Mouse (Mus musculus): ENCODE results near the gene Igf1r.

The Igf1r gene

GRCm38 (mm10) chr7:68225427-68226054, 272.9 kb downstream of the Igf1r start:
- peak; percentile 36 for DNase-seq (ENCODE audit: low read depth, low spot score)

- no peak for DNase-seq (ENCODE audit: low read depth, low spot score)
Measured at GRCm38 (mm10) chr7:68227021-68227420, 274.4 kb downstream of the Igf1r start.

GRCm38 (mm10) chr7:68227621-68228020, 275.0 kb downstream of the Igf1r start:
- no peak for DNase-seq (ENCODE audit: low read depth, low spot score)

GRCm38 (mm10) chr7:68228491-68228890, 275.9 kb downstream of the Igf1r start:
- no peak for DNase-seq (ENCODE audit: low read depth, low spot score)

DNA sequence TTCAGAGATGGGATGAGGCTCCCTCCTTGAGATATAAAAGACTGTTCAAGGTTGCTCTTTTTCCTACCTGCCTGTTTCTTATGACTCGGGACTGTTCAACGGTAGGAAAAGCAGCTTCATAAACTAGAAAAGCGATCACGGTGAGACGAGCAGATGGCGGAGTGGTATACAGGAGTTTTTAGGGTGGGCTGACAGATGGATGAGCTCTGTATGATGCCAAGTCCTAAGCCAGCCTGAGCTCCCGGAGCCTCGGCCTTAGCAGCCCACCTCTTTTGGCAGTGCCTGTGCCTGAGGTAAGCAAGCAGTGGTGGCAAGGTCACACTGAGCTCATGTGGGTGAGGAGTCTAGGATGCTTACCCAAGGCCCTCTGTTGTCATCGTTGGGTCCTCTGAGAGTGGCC, 278.2 kb downstream of the Igf1r start:
- DNase-seq (ENCODE audit: low read depth, low spot score), result no peak

DNA sequence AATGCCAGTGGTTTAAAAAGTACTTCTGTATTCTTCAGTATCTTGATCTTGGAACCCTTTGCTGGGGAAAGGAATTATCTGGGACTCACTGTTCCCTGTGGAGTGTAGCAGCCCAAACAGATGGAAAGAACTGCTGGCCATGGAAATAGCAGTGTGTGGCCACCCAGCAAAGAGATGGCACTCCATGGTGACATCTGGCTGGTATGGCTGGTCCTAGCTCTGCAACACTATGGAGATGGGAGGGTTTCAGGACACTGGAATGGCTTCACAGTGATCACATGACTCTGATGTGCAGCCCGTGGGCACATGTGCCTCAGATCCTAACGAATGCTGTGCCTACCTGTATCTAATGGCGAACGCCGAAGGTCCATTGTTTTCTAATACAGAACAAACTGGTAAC, 279.9 kb downstream of the Igf1r start:
- no peak for DNase-seq (ENCODE audit: low read depth, low spot score)

DNA sequence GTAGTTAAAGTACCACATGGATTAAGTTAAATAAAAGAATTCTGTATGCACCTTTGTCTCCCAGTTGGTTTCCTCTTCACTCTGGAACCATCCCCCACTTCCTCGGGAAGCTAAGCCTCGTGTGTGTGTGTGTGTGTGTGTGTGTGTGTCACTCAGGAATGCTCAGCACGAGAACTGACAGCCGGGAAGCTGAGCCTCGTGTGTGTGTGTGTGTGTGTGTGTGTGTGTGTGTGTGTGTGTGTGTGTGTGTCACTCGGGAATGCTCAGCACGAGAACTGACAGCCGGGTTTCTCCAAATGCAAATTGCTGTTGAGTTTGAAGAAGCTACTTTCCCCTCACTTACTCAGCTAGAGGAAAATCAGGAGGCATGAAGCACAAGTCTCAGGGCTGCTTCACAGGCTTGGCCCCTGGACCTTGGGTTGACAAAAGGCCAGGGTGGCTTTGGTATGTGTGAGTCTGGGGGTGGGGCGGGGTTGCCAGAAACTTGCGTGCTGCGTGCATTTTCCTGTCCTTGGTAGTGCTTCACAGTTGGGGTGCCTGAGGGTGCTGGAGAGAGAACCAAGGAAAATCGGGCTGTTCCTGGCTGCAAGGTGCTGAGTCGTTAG, 281.1 kb downstream of the Igf1r start:
- no peak for DNase-seq (ENCODE audit: low read depth, low spot score)

GRCm38 (mm10) chr7:68236817-68237216, 284.2 kb downstream of the Igf1r start:
- no peak for DNase-seq (ENCODE audit: low read depth, low spot score)

DNA sequence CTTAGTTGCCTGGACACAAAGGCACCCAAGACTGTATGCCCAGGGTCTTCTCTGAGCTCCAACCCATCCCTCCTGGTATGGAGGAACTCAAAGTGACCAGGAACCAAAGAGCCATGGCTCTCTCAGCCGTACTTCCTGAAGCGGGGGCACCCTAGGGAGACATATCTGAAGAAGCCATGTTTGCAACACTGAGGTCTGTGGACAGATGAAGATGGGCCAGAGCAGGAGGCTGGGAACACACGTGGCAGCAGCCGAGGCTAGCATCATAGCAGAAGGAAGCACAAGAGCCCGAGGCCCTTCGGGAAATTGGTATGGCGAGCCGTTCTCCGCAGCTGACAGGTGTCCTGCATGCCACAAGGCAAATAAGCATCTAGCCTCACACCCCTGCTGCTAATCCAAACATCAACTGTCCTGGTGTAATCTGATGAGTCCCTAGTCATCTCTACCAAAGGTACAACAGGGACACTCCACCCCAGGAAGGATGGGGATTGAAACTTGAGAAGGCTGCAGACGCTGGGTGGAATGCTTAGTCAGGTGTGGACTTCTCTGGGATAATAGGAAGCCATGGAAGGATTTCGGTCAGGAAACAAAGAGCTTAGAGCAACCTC, 286.7 kb downstream of the Igf1r start:
- DNase-seq (ENCODE audit: low read depth, low spot score), result no peak

GRCm38 (mm10) chr7:68241205-68241604, 288.6 kb downstream of the Igf1r start:
- no peak for DNase-seq (ENCODE audit: low read depth, low spot score)

DNA sequence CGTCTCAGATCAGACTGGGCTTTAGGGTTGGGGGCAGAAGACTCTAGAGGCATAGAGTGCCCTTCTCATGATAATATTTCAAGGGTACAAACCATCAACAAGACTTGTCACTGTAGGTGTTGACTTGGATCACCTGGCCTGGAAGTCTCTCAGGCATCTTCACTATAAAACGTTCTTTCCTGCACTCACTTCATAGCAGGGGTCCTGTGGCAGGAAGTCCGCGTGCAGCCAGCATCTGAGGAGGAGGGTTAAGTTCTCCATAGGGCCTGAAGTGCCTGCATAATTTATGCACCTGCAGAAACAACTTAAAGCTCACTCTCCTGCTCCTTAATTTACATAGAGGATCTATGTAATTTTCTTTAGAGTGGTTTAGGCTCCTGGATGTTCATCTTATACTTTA, 293.1 kb downstream of the Igf1r start:
- DNase-seq (ENCODE audit: low read depth, low spot score), result no peak

GRCm38 (mm10) chr7:68246249-68246648, 293.6 kb downstream of the Igf1r start:
- no peak for DNase-seq (ENCODE audit: low read depth, low spot score)

- DNase-seq (ENCODE audit: low read depth, low spot score), result peak; percentile 82
Measured at GRCm38 (mm10) chr7:68250411-68250810, 297.8 kb downstream of the Igf1r start.

DNA sequence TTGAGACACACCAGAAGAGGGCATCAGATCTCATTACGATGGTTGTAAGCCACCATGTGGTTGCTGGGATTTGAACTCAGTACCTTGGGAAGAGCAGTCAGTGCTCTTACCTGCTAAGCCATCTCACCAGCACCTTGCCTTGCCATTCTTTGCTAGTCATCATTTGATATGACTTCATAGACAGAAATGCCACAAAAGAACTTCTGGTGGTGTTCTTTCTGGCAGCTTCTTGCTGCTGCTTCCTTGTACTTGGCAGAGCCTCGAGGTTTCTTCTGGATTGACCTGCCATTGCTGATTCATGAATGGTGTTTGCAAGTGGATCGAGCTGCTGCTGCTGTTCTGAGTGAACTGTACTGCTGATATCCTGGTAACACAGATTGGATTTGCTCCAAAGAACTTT, 298.3 kb downstream of the Igf1r start:
- DNase-seq (ENCODE audit: low read depth, low spot score), result peak; percentile 29

GRCm38 (mm10) chr7:68257767-68258166, 305.1 kb downstream of the Igf1r start:
- DNase-seq (ENCODE audit: low read depth, low spot score), result peak; percentile 27

GRCm38 (mm10) chr7:68258326-68259150, 305.9 kb downstream of the Igf1r start:
- no peak for DNase-seq (ENCODE audit: low read depth, low spot score)

DNA sequence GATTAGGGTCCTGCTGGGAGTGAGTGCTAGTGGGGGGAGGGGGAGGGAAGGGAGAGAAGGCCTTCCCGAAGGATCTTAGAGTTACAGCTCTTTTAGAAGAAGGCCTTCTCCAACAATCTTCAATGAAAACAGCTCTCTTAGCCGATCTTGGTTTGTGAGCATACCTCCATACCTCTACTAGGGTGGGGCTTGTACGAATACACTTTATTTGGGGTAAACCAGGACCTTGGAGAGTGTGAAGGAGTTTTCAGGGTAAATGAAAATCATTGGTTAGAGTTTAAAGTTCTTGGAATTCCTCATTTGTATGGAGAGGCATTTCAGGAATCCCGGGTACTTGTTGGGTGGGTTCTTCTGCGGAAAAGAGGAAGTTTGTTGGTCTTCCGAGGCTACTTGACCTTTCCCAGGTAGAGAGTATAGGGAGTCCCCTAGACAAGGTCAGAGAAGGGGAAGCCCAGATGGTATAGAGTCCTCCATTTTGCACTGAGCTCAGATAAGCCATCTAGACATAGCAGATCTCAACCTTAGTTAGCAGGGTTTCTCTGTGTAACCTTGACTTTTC, 307.0 kb downstream of the Igf1r start:
- DNase-seq (ENCODE audit: low read depth, low spot score), result no peak

DNA sequence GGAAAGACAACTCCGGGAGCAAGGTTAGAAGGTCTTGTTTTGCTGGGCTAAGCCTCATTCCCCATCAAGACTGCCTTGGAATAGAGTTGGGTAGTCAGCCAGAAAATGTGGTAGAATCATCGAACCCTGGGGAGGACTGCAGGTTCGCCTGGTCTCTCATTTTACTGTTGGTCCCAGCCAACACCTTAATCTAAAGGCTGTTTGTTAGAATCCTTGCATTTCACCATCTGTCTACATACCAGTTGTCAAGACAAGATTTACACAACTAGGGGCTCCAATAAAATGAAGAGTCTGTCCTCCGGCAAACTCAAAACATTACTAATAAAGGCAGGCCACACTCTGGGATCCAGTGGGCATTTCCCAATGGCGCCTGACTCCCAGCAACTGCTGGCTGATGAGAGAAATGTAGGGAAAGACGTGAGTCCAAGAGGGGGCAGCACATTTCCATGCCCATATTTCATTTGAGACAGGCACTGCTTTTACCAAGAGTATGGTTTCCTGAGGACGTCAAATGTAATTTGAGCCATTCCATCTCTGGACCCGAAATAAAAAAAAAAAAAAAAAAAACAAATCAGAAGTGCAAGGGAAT, 310.1 kb downstream of the Igf1r start:
- DNase-seq (ENCODE audit: low read depth, low spot score), result no peak

DNA sequence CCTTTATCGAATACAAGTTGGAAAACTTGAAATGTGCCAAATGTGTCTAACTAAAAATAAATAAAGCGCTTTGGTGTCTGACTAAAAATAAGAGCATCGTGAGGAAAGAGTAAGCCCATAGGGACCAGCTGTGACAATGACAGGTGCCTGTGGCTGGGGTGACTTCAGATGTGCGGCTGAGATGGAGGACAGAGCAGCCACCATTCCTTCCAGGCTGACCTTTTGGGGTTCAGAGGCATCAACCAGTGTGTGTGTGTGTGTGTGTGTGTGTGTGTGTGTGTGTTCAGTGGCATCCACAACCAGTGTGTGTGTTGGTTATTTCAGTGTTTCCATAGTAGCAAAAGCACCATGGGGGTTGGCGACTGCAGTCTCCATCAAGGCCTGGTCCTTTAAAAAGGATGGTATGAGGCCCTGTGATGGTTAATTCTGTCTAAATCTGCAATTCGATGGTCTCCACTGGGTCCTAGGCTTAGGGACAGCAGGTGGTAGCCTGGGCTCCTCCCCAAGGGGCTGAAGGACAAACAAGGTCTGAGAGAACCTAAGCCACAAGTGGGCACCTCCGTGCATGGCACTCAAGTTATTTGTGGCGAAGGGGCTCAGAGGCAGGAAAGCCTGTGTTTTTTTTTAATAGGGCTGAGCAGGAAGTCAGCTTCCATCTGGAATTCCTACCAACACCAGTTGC, 310.9 kb downstream of the Igf1r start:
- DNase-seq (ENCODE audit: low read depth, low spot score), result peak; percentile 26

GRCm38 (mm10) chr7:68264028-68264453, 311.4 kb downstream of the Igf1r start, which contains the start of gene Pgpep1l:
Pgpep1l (minus strand) TSS chr7:68264233.
- peak; percentile 14 for DNase-seq (ENCODE audit: low read depth, low spot score)

DNA sequence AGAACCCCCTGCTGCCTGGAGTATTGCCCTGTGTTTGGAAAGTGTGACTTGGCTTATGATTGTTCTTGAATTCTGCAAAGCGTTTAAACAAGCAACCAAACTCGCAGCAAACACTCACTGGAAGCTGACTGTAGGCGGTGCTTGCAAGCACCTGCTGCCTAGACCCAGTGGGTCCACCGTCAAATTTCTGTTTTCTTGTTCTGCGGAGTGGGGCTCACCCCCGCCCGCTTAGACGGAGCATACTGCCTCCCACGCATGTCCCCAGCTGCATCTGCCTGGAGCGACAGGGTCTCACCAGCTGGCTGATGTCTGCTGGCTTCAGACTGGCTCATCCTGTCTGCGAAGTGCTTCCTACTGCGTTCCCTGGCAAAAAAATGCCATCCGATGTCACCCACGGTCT, 311.9 kb downstream of the Igf1r start:
- DNase-seq (ENCODE audit: low read depth, low spot score), result peak; percentile 84
